Mouse (Mus musculus) cerebellum, adult 2 months (tissue): ENCODE measurements around the gene Dok5.

ENCODE experiments used
- CTCF ChIP-seq: fragments of 200-500 bp; IDR thresholded peaks from 2 replicates; pipeline ENCODE4 v1.5.1; 2011; ENCODE audit warnings: low read depth, mild to moderate bottlenecking, control low read depth, low read length, moderate library complexity, borderline replicate concordance; ENCODE audit not compliant: insufficient read depth
- POLR2A ChIP-seq: fragments of 200-500 bp; IDR thresholded peaks from 2 replicates; pipeline ENCODE4 v1.6.1; 2011; ENCODE audit warnings: low read length, control low read depth, borderline replicate concordance; ENCODE audit not compliant: insufficient read depth

GRCm38 (mm10) chr2:170857507-170857906 is 125.9 kb downstream of the Dok5 start:
- TF ChIP-seq POLR2A: no peak
- TF ChIP-seq CTCF: no peak
